22 mouse cellular contexts compared by ENCODE assay signal in the genomic region with DNA sequence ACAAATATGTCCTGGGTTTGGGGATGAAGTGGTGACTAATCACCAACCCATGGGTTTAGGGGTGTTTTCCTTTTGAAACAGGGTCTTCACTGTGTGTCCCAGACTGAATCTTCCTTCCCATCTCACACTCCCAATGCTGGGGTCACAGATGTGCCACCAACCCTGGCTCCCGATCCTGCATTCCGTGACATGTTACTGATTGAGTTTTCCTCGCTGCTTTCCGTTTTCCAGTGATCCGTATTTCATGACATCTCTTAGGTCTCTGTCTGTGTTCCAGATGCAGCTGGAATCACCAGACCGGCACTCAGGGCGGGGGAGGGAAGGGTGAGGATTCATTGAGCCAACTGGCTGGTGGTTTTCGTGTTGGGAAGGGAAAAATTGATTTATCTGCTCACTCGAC.
A peak's percentile ranks its signal among the peaks of the same experiment; 100 is the strongest.
DNase-seq lines count a peak whose midpoint lies in the region; ATAC-seq and TF ChIP-seq lines count a peak whose summit lies in the region.
"Had no signal": no experiment of that assay in that cellular context is flagged by ENCODE, and none has a peak within 500 bp of the region (broad histone marks: within the 10 kb centered on the region; RNA-seq: fewer than 3 reads in every experiment).

No protein-coding gene starts in this region.

- DNase-seq in gastrocnemius, adult 2 months: peak; percentile 38
- DNase-seq in gastrocnemius, postnatal 14 days: no peak
- DNase-seq in kidney, postnatal 10 days: peak; percentile 42
- no peak for DNase-seq in thymus, postnatal 36 days
- DNase-seq: adrenal gland, postnatal 10 days; cerebellum, adult 11 months; cerebellum, adult 9-10 months; kidney, adult 8-10 months; liver, embryonic 13.5 days; lung, adult 18-20 months; lung, postnatal 14 days; midbrain, embryonic 14.5 days; thymus, adult 2 months had no signal

- H3K27me3 ChIP-seq in kidney, embryonic 14.5 days (ENCODE audit: control insufficient read depth, insufficient read depth, low read length): peaks cover 14% of the 10 kb centered on the region
- peaks cover 24% of the 10 kb centered on the region for H3K27me3 ChIP-seq in embryonic facial prominence, embryonic 13.5 days
- peaks cover 20% of the 10 kb centered on the region; the same call in 1 of the 2 replicates for H3K27me3 ChIP-seq in limb, embryonic 15.5 days
- H3K27me3 ChIP-seq: Patski had no signal

- H3K4me3 ChIP-seq in gastrocnemius, adult 2 months: no peak overlapping the region
- no peak overlapping the region for H3K4me3 ChIP-seq in kidney, embryonic 14.5 days (ENCODE audit: low read length)
- H3K4me3 ChIP-seq in embryonic facial prominence, embryonic 13.5 days: no peak overlapping the region
- no peak overlapping the region for H3K4me3 ChIP-seq in limb, embryonic 15.5 days
- H3K4me3 ChIP-seq: heart, embryonic 12.5 days; layer of hippocampus, adult 2 months; left cerebral cortex, adult 2 months; liver, embryonic 13.5 days had no signal

- peak overlapping the region; percentile 38 for H3K27ac ChIP-seq in gastrocnemius, adult 2 months
- no peak overlapping the region for H3K27ac ChIP-seq in kidney, embryonic 14.5 days (ENCODE audit: low read depth, low read length)
- 0 out of 2 replicates have a peak overlapping the region, but pooled peaks have one; percentile 79 for H3K27ac ChIP-seq in embryonic facial prominence, embryonic 13.5 days
- 0 out of 2 replicates have a peak overlapping the region, but pooled peaks have one; percentile 11 for H3K27ac ChIP-seq in limb, embryonic 15.5 days
- H3K27ac ChIP-seq: hindbrain, embryonic 14.5 days; layer of hippocampus, adult 2 months; left cerebral cortex, adult 2 months; liver, embryonic 13.5 days had no signal

- H3K9me3 ChIP-seq in kidney, embryonic 14.5 days (ENCODE audit: control insufficient read depth, low read length): no peaks in the 10 kb centered on the region
- H3K9me3 ChIP-seq in embryonic facial prominence, embryonic 13.5 days: no peaks in the 10 kb centered on the region
- no peaks in the 10 kb centered on the region for H3K9me3 ChIP-seq in limb, embryonic 15.5 days
- H3K9me3 ChIP-seq: heart, embryonic 12.5 days; liver, embryonic 13.5 days had no signal

- 34% methylated on average over 9 of the region's 9 CpGs for WGBS in kidney, embryonic 14.5 days
- WGBS in embryonic facial prominence, embryonic 13.5 days: 32% methylated on average over 9 of the region's 9 CpGs
- 45% methylated on average over 9 of the region's 9 CpGs for WGBS in limb, embryonic 15.5 days

- no peak for ATAC-seq in kidney, embryonic 14.5 days (ENCODE audit: low FRiP score, low TSS enrichment)
- no peak for ATAC-seq in embryonic facial prominence, embryonic 13.5 days (ENCODE audit: insufficient number of reproducible peaks, insufficient read depth, low FRiP score, low TSS enrichment, low read depth)
- no peak for ATAC-seq in limb, embryonic 15.5 days (ENCODE audit: insufficient number of reproducible peaks, low FRiP score, low TSS enrichment, low read depth)
- ATAC-seq: forebrain, embryonic 14.5 days; Patski had no signal

- H3K4me2 ChIP-seq in kidney, embryonic 14.5 days (replicated peaks; ENCODE audit: low read depth, low read length): no peak overlapping the region
- H3K4me2 ChIP-seq in embryonic facial prominence, embryonic 13.5 days: 0 out of 2 replicates have a peak overlapping the region, but pooled peaks have one; percentile 48
- no peak overlapping the region for H3K4me2 ChIP-seq in limb, embryonic 15.5 days
- H3K4me2 ChIP-seq: hindbrain, embryonic 14.5 days; liver, embryonic 13.5 days had no signal

- no peak overlapping the region for H3K9ac ChIP-seq in kidney, embryonic 14.5 days (ENCODE audit: low read depth, low read length)
- H3K9ac ChIP-seq in embryonic facial prominence, embryonic 13.5 days: no peak overlapping the region
- no peak overlapping the region for H3K9ac ChIP-seq in limb, embryonic 15.5 days
- H3K9ac ChIP-seq: heart, embryonic 12.5 days; hindbrain, embryonic 14.5 days; liver, embryonic 13.5 days had no signal

- no peak for TF ChIP-seq CTCF in gastrocnemius, adult 2 months (IDR thresholded peaks at IDR 0.05)

- no peaks in the 10 kb centered on the region for H3K36me3 ChIP-seq in kidney, embryonic 14.5 days (ENCODE audit: control insufficient read depth, insufficient read depth, low read length)
- no peaks in the 10 kb centered on the region for H3K36me3 ChIP-seq in embryonic facial prominence, embryonic 13.5 days
- H3K36me3 ChIP-seq in limb, embryonic 15.5 days: no peaks in the 10 kb centered on the region
- H3K36me3 ChIP-seq: heart, embryonic 12.5 days; liver, embryonic 13.5 days had no signal

- H3K4me1 ChIP-seq in kidney, embryonic 14.5 days (ENCODE audit: control insufficient read depth, insufficient read depth, low read length): peaks cover 18% of the 10 kb centered on the region
- peaks cover 40% of the 10 kb centered on the region for H3K4me1 ChIP-seq in embryonic facial prominence, embryonic 13.5 days
- peaks cover 28% of the 10 kb centered on the region for H3K4me1 ChIP-seq in limb, embryonic 15.5 days

- intact Hi-C loops in gastrocnemius, adult 2 months (cut with DNase I): no loop called here
- intact Hi-C loops in gastrocnemius, postnatal 14 days (cut with DNase I; ENCODE audit: low total_unique reads): loop anchor here (5.0 to 10.0 kb wide), 2 partner anchors 76 to 199 kb away; no protein-coding TSS in a partner anchor

Comparison
In these comparisons a context has a peak if more than half of its experiments do, and no peak if none do; other contexts are left out.
1. DNase-seq: peak in gastrocnemius, adult 2 months (single experiment) and kidney, postnatal 10 days (single experiment); none in gastrocnemius, postnatal 14 days (single experiment) and thymus, postnatal 36 days (0 of 2).